Mouse (Mus musculus) kidney, adult 11 months (tissue): ENCODE measurements around the gene Vmn2r108.
"Not testable (repeated sequence)": the region's sequence is repeated elsewhere in the genome, so short reads cannot be mapped to it uniquely, and the experiment has no call there.

Source experiments
- DNase-seq: peaks from one replicate; pipeline ENCODE4 v3.0.0; 2022

Vmn2r108 gene

GRCm38 (mm10) chr17:20481231-20481630 lies at the start of gene Vmn2r108:
Gene Vmn2r108, minus strand, starts transcription at chr17:20481331.
- no peak for DNase-seq

GRCm38 (mm10) chr17:20508247-20508646 lies 27.1 kb upstream of the Vmn2r108 start:
- not testable (repeated sequence) for DNase-seq

GRCm38 (mm10) chr17:20497858-20498257 lies 16.7 kb upstream of the Vmn2r108 start, which contains the start of gene Vmn1r225:
Gene Vmn1r225, plus strand, starts transcription at chr17:20498158.
- no peak for DNase-seq

GRCm38 (mm10) chr17:20473311-20473710 lies 7.8 kb downstream of the Vmn2r108 start:
- no peak for DNase-seq

- no peak for DNase-seq
Measured at GRCm38 (mm10) chr17:20439263-20439662, 41.9 kb downstream of the Vmn2r108 start.

- DNase-seq = no peak
Measured at GRCm38 (mm10) chr17:20413846-20414245, 67.3 kb downstream of the Vmn2r108 start, which contains the start of gene Vmn1r224. Gene Vmn1r224, plus strand, starts transcription at chr17:20414146.
